ENCODE assay signal across 9 mouse cellular contexts in genomic region chr2:157064978-157065878, GRCm38 (mm10). TPM values are rescaled to one million over a fixed set of nuclear protein-coding genes. Genes with fewer than 3 reads are reported as not detected.
A peak's percentile ranks its signal among the peaks of the same experiment; 100 is the strongest.
DNase-seq lines count a peak whose midpoint lies in the region; ATAC-seq and TF ChIP-seq lines count a peak whose summit lies in the region.
"Had no signal": no experiment of that assay in that cellular context is flagged by ENCODE, and none has a peak within 500 bp of the region (broad histone marks: within the 10 kb centered on the region; RNA-seq: fewer than 3 reads in every experiment).

No protein-coding gene starts in this region.

- intact Hi-C loops in heart, adult 2 months (cut with DNase I): no loop called here

- DNase-seq in heart, adult 2 months: peak; percentile 56 to 67
- no peak for DNase-seq in heart, adult 9 months (ENCODE audit: low spot score in 2 of 2)
- DNase-seq in adrenal gland, postnatal 36 days: peak; percentile 73 to 78
- peak; percentile 54 to 57 for DNase-seq in kidney, postnatal 36 days
- no peak for DNase-seq in thymus, postnatal 0 days (ENCODE audit: low spot score)

- no peak for ATAC-seq in heart, embryonic 11.5 days (replicated peaks; ENCODE audit: insufficient number of reproducible peaks, low FRiP score, low TSS enrichment)
- ATAC-seq in monocyte, adult 5-6 weeks (replicated peaks; ENCODE audit: insufficient number of reproducible peaks, low FRiP score, low TSS enrichment, poor library complexity, severe bottlenecking): no peak
- ATAC-seq in midbrain, embryonic 16.5 days: no peak

- peaks cover 46% of the 10 kb centered on the region for H3K4me1 ChIP-seq in heart, adult 2 months (ENCODE audit: control insufficient read depth, insufficient read depth, low read length)
- peaks cover 54% of the 10 kb centered on the region for H3K4me1 ChIP-seq in heart, embryonic 11.5 days (ENCODE audit: control insufficient read depth, insufficient read depth, low read length)
- H3K4me1 ChIP-seq in midbrain, embryonic 16.5 days (ENCODE audit: control insufficient read depth, insufficient read depth, low read length): peaks cover 39% of the 10 kb centered on the region

- H3K79me2 ChIP-seq in heart, adult 2 months (replicated peaks; ENCODE audit: control insufficient read depth, insufficient read depth, low read length): peaks cover 4% of the 10 kb centered on the region

- H3K9me3 ChIP-seq in heart, embryonic 11.5 days (replicated peaks; ENCODE audit: control insufficient read depth, low read length): no peaks in the 10 kb centered on the region
- H3K9me3 ChIP-seq in midbrain, embryonic 16.5 days (replicated peaks; ENCODE audit: control insufficient read depth, low read length, poor library complexity, severe bottlenecking): no peaks in the 10 kb centered on the region

- H3K27me3 ChIP-seq in heart, adult 2 months (ENCODE audit: control insufficient read depth, insufficient read depth, low read length): no peaks in the 10 kb centered on the region
- no peaks in the 10 kb centered on the region for H3K27me3 ChIP-seq in heart, embryonic 11.5 days (ENCODE audit: control insufficient read depth, insufficient read depth, low read length)
- no peaks in the 10 kb centered on the region for H3K27me3 ChIP-seq in midbrain, embryonic 16.5 days (ENCODE audit: control insufficient read depth, insufficient read depth, low read depth, low read length)

- peak overlapping the region; percentile 24; the same call in 1 of the 2 replicates for H3K9ac ChIP-seq in heart, adult 2 months (ENCODE audit: low read depth, low read length)
- no peak overlapping the region for H3K9ac ChIP-seq in heart, embryonic 11.5 days (ENCODE audit: low read depth, low read length)
- H3K9ac ChIP-seq in midbrain, embryonic 16.5 days (ENCODE audit: low read depth, low read length): no peak overlapping the region

- H3K27ac ChIP-seq in heart, adult 2 months: peak overlapping the region; percentile 74
- H3K27ac ChIP-seq in heart, embryonic 11.5 days (ENCODE audit: low read depth, low read length): peak overlapping the region; percentile 65
- no peak overlapping the region for H3K27ac ChIP-seq in midbrain, embryonic 16.5 days (ENCODE audit: low read length)

- no peak for TF ChIP-seq CTCF in heart, adult 2 months (IDR thresholded peaks at IDR 0.05)

- peaks cover 3% of the 10 kb centered on the region for H3K36me3 ChIP-seq in heart, adult 2 months (ENCODE audit: control insufficient read depth, insufficient read depth, low read length)
- no peaks in the 10 kb centered on the region for H3K36me3 ChIP-seq in heart, embryonic 11.5 days (ENCODE audit: control insufficient read depth, insufficient read depth, low read length)
- no peaks in the 10 kb centered on the region for H3K36me3 ChIP-seq in midbrain, embryonic 16.5 days (ENCODE audit: control insufficient read depth, insufficient read depth, low read length)

- WGBS in heart, adult 2 months: 44% methylated on average over 14 of the region's 14 CpGs
- 73% methylated on average over 14 of the region's 14 CpGs for WGBS in heart, embryonic 11.5 days (ENCODE audit: insufficient replicate concordance)
- WGBS in midbrain, embryonic 16.5 days: 80% methylated on average over 14 of the region's 14 CpGs

- no peak overlapping the region for H3K4me3 ChIP-seq in heart, adult 2 months
- H3K4me3 ChIP-seq in heart, embryonic 11.5 days (ENCODE audit: low read depth, low read length): no peak overlapping the region
- H3K4me3 ChIP-seq in midbrain, embryonic 16.5 days (ENCODE audit: low read depth, low read length): no peak overlapping the region

- H3K4me2 ChIP-seq in heart, embryonic 11.5 days: no peak overlapping the region
- no peak overlapping the region for H3K4me2 ChIP-seq in midbrain, embryonic 16.5 days (ENCODE audit: low read length)

- TF ChIP-seq POLR2A in heart, adult 2 months (IDR thresholded peaks at IDR 0.05; ENCODE audit: insufficient read depth, low read depth, low read length): no peak

- no peak for TF ChIP-seq EP300 in heart, adult 2 months (IDR thresholded peaks at IDR 0.05; ENCODE audit: insufficient read depth, low read depth, low read length)

RNA-seq across cellular contexts. Expression of gene Soga1, which starts 13.8 kb away (rescaled TPM):
- 10 to 100 TPM; 10.0 to 11.7 TPM for total RNA-seq in heart, adult 2 months (2021)
- polyA plus RNA-seq in heart, adult 2 months (2012; rRNA removed): 4.8 and 6.6 TPM in 2 replicates
- total RNA-seq in adrenal gland, postnatal 36 days (2021): 10 to 100 TPM; 36.3 to 38.7 TPM
- 3.4 and 3.6 TPM in 2 replicates for polyA plus RNA-seq in heart, embryonic 11.5 days (2014; fragmentation: Nextera tagmentation; extraction: Ambion mirVana)
- 0.76 to 1.5 TPM (median 0.78 TPM) in 3 replicates for total RNA-seq in monocyte, adult 5-6 weeks (2017)
- 5.2 and 5.5 TPM in 2 replicates for polyA plus RNA-seq in midbrain, embryonic 16.5 days (2015; fragmentation: Nextera tagmentation; extraction: Ambion mirVana)
- 0.57 TPM in 2 replicates for polyA plus RNA-seq in thymus, postnatal 0 days (2015; fragmentation: Nextera tagmentation; extraction: Ambion mirVana)

RNA-seq across cellular contexts. Expression of gene Tldc2, which starts 21.6 kb away (rescaled TPM):
- not detected for total RNA-seq in heart, adult 2 months (2021)
- not detected in 2 replicates for polyA plus RNA-seq in heart, adult 2 months (2012; rRNA removed)
- total RNA-seq in adrenal gland, postnatal 36 days (2021): not detected
- polyA plus RNA-seq in heart, embryonic 11.5 days (2014; fragmentation: Nextera tagmentation; extraction: Ambion mirVana): 0.26 TPM in 1 of 2 replicates, not detected in the other
- not detected in 3 replicates for total RNA-seq in monocyte, adult 5-6 weeks (2017)
- polyA plus RNA-seq in midbrain, embryonic 16.5 days (2015; fragmentation: Nextera tagmentation; extraction: Ambion mirVana): not detected in 2 replicates
- not detected in 2 replicates for polyA plus RNA-seq in thymus, postnatal 0 days (2015; fragmentation: Nextera tagmentation; extraction: Ambion mirVana)
- total RNA-seq: MEL had no signal

RNA-seq across cellular contexts. Expression of gene Dsn1, which starts 58.3 kb away (rescaled TPM):
- 1 to 10 TPM; 1.3 to 1.8 TPM for total RNA-seq in heart, adult 2 months (2021)
- 0.70 and 2.0 TPM in 2 replicates for polyA plus RNA-seq in heart, adult 2 months (2012; rRNA removed)
- total RNA-seq in adrenal gland, postnatal 36 days (2021): 1 to 10 TPM; 4.4 to 7.2 TPM
- 38.4 and 48.4 TPM in 2 replicates for polyA plus RNA-seq in heart, embryonic 11.5 days (2014; fragmentation: Nextera tagmentation; extraction: Ambion mirVana)
- total RNA-seq in monocyte, adult 5-6 weeks (2017): 13.4 to 31.9 TPM (median 17.8 TPM) in 3 replicates
- 7.0 and 9.5 TPM in 2 replicates for polyA plus RNA-seq in midbrain, embryonic 16.5 days (2015; fragmentation: Nextera tagmentation; extraction: Ambion mirVana)
- 30.9 and 31.3 TPM in 2 replicates for polyA plus RNA-seq in thymus, postnatal 0 days (2015; fragmentation: Nextera tagmentation; extraction: Ambion mirVana)

Comparison
In these comparisons a context has a peak if more than half of its experiments do, and no peak if none do; other contexts are left out.
1. DNase-seq: peak in heart, adult 2 months (2 of 2), adrenal gland, postnatal 36 days (2 of 2) and kidney, postnatal 36 days (2 of 2); none in heart, adult 9 months (0 of 2) and thymus, postnatal 0 days (single experiment).